Mouse (Mus musculus) thymus, postnatal 14 days (tissue): ENCODE measurements at regions not wholly inside any gene's neighbourhood (a gene's known extent, or its start where the extent isn't known, plus 50 kb on each side); places are given as distances from the start of the nearest gene placed in this dataset.

Experiments
- DNase-seq: peaks from one replicate; pipeline ENCODE4 v3.0.0; 2021

- no peak for DNase-seq
Measured at GRCm38 (mm10) chr13:16762727-16763512, 751.3 kb downstream of the Inhba start.

GRCm38 (mm10) chr13:16763746-16764145, 752.1 kb downstream of the Inhba start:
- peak; percentile 51 for DNase-seq

GRCm38 (mm10) chr13:16769409-16769808, 757.8 kb downstream of the Inhba start:
- DNase-seq = no peak

- no peak for DNase-seq
Measured at GRCm38 (mm10) chr13:16769848-16770422, 758.3 kb downstream of the Inhba start.

- no peak for DNase-seq
Measured at GRCm38 (mm10) chr13:16771845-16772244, 760.2 kb downstream of the Inhba start.

- no peak for DNase-seq
Measured at GRCm38 (mm10) chr13:16805560-16805959, 793.9 kb downstream of the Inhba start.
